Mouse (Mus musculus): ENCODE measurements around the gene Nhsl1.
"Not testable (repeated sequence)": the region's sequence is repeated elsewhere in the genome, so short reads cannot be mapped to it uniquely, and the experiment has no call there.

Nhsl1 gene

DNA sequence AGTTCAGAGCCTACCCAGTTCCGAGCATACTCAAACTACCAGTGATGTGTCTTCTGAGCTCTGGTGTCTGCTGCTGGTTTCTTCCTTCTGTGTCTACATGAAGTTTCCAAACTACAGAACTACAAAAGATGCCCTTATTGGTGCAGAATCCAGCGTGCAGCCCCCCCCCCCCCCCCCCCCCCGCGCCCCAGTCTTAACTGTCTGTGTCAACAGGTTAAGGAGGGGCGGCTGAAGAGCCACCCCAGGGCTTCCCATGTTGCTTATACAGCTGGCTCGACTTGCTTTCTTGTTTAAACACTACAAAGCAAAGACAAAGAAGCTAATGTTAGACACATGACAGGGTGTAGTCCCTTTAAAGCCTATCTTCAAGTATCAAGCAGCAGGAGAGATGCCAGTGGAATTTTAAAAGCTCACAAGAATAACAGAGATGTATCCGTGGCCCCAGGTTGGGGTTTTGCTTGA is 127.6 kb downstream of the Nhsl1 start:
- DNase-seq (ENCODE audit: low spot score): no peak

- no peak for DNase-seq (ENCODE audit: low spot score)
Measured at GRCm38 (mm10) chr10:18447299-18447698, 128.5 kb downstream of the Nhsl1 start.

GRCm38 (mm10) chr10:18448896-18449295 is 130.1 kb downstream of the Nhsl1 start:
- DNase-seq (ENCODE audit: low spot score): not testable (repeated sequence)

DNA sequence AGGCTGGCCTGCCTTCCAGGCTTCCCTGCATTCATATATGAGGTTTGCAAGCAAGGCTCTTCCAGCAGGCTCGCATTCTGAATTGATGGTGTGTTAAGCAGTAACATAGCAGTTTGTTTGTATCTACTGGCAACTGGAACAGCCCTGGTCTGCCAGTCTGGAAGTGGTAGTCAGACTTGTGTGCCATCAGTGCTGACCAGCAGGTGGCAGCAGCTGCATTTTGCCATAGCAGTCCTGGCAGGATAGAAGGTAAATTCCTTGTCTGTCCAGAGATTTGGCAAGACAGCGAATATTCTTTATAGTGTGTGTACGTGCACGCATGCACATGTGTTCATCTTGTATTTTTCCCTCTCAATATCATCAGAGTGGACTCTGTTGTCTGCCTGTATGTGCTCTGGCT is 134.6 kb downstream of the Nhsl1 start:
- DNase-seq (ENCODE audit: low spot score): peak; percentile 87

DNA sequence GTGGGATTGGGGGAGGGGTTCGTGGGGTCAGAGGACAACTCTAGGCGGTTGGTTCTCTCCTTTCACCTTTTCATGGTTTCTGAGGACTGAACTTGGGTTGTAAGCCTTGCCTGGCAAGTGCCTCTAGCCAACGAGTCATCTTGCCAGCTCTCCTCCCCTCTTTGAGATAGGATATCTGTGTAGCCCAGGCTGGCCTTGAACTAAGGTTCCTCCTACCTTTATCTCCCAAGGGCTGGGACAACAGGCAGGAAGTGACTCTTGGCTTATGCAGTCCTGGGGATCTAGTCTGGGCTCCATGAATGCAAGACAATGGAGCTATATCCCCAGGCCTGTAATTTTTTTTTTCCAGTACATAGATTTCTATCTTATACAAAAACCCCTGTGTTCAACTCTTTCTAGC is 135.4 kb downstream of the Nhsl1 start:
- DNase-seq (ENCODE audit: low spot score): no peak

DNA sequence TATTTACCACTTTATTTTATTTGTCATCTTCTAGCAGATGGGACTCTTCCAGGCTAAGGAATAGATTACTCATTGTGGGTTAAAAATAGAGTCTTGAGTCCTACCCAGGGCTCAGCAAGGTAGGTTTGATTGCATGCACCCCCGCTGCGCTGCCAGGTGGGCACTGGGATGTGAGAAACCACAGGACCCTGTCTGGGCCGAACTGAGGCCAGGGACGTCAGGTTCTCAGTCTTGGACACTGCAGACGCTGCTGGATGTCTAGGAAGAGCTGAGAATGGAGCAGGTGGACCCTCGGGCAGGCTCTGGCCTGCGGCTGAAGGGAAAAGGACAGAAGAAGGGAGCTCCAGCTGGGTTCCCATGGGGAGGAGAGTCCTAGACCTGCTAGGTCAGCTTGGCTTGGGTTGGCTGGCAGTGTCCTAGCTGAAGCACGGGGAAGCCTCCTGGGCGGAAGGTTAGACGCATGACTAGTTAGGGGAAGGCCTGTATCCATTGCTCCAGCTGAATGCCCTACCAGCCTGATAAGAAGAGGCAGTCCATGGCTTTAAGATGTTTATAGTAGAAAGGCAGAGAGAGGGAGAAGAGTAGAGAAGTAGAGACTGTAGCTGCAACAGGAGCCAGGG is 136.6 kb downstream of the Nhsl1 start:
- DNase-seq (ENCODE audit: low spot score): no peak

- no peak for DNase-seq (ENCODE audit: low spot score)
Measured at GRCm38 (mm10) chr10:18457808-18458475, 139.2 kb downstream of the Nhsl1 start.

DNA sequence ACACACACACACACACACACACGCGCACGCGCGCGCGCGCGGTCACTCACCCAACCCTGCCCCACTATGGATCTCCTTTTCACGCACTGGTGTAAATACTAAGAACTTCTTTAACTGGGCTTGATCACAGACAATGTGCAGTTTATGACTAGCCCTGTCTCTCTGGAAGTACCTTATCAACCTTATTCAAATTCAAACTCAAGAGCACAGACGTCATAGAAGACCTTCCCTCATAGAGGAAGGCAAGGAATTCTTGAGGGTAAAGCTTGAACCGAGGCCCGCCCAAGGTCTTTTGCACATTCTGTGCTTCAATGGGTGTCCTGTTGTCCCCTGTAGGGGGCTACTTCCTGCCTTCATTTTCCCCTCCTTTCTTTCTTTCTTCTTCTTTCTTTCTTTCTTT is 142.6 kb downstream of the Nhsl1 start:
- no peak for DNase-seq (ENCODE audit: low spot score)

DNA sequence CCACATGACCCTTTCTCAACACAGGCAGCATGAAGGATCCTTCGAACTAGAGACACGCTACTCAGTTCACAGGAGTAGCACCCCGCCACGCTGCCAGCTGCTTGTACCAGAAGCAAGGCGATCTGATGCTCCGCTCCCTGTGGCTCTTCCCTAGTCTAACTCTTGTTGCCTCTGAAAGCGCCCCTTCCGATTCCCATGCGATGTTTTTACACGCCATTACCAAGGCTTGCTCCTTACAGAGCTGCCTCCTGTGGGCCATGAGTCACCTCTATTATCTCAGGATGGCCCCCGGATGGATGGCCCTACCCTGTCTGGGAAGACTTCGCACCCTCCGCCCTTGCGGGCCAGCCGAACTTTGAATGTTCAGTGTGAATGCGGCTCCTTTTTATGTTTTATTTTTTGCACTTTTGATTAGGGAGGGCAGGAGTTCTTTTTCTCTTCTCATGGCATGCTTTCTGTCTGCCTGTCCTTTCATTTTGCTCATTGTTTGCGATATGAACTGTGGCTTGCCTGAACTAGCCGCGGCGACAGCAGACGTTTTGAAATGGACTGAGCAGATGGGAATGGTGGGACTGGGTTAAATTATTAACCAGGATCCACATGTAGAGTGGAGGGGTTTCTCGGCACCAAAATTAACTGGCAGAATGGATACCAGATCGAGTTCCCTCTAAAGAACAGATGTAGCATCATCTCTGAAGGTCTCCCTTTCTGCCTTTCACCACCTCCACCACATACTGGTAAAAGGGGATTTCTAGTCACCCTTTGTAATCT is 144.5 kb downstream of the Nhsl1 start:
- DNase-seq (ENCODE audit: low spot score): peak; percentile 22

DNA sequence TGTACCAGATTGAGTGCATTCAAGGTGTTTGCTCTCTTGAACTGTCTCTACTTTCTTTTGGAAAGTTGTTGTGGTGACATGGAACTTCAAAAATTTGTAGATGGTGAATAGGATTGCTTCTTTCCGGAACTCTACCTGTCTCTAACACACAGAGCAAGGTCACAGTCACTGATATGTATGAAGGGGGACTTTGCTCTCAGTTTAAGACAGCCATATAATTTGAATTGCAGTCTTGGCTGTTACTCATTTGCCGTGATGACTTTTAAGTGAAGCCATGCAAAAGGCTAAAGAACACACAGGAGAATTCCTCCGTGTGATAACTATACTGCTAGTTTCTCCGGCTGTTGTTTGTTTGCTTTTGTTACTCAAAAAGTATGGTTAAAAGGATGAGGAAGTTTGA is 149.6 kb downstream of the Nhsl1 start:
- DNase-seq (ENCODE audit: low spot score): no peak

DNA sequence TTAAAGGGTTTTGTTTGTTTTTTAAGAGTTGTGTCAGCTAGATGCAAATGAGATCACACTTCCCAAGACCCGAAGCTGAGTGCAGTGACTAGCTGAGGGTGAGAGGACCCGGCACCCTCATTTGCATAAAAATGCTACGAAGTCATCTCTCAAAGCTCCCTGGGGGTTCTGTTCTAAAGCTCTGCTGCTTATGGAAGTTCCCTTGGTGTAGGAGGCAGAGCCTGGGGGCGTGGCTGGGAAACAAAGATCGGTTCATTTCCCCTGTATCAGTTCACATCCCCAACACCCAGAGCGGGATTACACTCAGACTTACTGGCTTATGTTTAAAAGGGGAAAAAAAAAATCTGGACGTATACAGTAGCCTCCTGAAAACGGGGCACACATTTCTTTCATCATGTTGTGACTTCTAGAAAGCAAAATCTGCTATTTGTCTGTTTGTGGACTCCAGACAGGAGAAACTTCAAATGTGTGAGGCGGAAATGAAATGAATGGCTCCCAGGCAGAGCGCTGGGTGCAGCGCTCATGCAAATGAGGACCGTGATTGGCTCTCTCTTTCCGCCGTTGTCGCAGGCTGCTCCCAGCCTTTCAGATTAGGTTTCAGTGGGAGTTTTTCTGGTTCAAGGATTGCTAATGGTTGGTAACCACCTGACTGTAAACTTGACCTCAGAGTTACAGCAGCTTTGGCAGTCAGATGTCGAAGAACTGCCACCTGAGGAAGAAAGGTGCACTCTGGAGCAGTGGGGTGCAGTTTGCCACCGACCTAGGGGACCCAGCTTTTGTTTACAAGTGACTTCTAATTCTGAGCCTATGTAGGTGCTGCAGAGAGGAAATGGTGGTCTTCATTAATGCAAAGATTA is 150.7 kb downstream of the Nhsl1 start:
- peak; percentile 78 for DNase-seq (ENCODE audit: low spot score)

DNA sequence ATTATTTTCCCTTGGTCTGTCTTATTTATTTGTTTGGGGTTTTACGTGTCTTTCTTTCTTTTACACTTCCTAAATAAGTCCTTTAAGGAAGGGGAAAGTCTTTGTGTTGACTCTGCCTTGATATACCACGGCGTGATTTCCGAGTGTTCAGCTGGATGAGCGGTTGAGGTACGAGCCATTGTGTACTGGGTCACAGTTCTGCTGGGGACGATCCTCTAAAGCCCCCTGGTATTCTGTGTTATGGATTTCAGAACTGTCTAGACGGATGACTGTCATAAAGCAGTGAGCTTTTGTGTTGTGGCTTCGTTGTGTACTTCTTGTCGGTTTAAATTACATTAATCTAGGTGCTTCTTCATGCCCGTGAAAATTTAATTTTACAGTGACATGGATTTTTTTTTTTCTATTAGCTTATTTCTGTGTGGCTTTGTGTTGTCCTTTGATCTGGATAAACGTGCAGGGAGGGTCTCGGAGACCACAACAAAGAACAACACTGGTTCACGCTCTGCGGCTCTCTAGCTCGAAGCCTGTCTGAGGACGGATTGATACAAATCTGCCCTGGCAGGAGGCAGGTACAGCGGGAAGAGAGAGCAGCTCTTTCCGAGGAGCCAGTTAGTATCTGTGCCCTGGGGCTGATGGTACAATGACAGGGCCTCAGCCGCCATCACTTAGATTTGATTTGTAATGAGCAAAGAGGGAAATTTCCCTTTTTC is 151.7 kb downstream of the Nhsl1 start:
- DNase-seq (ENCODE audit: low spot score): peak; percentile 75

- DNase-seq (ENCODE audit: low spot score): no peak
Measured at GRCm38 (mm10) chr10:18471648-18472047, 152.9 kb downstream of the Nhsl1 start.

GRCm38 (mm10) chr10:18475126-18475525 is 156.3 kb downstream of the Nhsl1 start:
- no peak for DNase-seq (ENCODE audit: low spot score)

DNA sequence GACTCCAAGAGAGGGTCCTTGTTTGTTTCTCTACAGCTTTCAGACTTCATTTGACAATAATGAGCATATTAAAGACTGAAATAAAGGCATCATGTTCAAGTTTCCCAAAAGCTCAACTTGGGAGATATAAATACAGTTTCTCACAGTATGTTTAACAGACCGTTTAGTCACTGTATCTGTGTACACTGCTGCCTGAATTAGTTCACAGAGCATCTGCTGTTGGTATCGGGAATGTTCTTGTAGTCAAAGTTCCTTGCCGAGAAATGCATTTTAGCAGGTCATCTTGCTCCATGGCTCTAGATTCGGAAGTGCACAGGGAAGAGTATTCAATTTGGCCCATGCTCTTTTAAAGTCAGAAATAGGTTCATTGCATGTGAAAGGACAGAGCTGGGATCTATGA is 159.5 kb downstream of the Nhsl1 start:
- no peak for DNase-seq (ENCODE audit: low spot score)

- no peak for DNase-seq (ENCODE audit: low spot score)
Measured at GRCm38 (mm10) chr10:18479285-18479684, 160.5 kb downstream of the Nhsl1 start.

- no peak for DNase-seq (ENCODE audit: low spot score)
Measured at GRCm38 (mm10) chr10:18480836-18481235, 162.1 kb downstream of the Nhsl1 start.

DNA sequence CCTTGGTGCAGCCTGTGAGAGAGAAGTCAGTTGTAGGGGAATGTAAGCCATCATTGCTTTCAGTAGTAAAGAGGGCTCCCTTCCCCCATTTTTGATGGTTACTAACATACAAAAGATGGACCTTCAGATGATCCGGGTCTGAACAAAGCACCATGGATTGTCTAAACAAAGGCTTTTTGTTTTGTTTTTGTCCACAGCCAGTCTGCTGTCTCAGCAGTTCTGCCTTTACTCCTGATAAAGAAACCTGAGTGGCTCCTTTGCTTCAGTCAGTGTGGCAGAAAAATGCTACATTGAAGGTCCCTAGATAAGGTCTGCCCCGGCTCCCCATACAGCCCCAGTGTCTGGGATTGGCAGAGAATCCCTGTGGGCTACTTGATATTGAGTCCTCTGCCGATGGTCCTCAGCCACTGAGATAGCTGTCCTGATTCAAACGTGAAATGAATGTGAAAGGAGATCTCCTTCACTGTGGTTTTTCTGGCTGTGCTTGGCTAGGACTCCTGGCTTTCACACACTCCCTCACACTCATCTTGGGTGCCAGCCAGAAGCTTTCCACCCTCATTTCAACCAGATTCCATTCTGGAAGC is 163.9 kb downstream of the Nhsl1 start:
- DNase-seq (ENCODE audit: low spot score): peak; percentile 55

DNA sequence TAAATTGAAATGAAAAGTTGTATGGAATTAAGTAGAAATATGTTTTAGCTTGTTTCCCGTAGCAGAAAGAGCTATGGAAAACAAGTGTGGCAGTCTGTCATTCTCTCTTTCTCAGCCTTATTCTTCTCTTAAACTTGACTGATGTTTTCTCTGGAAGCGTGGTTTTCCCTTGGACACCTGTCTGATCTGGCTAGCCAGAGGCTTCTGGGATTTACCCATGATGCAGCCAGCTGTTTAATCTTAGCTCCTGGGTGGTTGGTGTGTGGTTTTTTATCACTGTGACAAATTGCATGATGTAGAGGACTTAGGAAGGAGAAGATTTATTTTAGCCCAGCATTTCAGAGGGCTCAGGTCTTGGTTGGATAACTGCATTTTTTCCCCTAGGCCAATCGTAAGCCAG is 164.9 kb downstream of the Nhsl1 start:
- DNase-seq (ENCODE audit: low spot score): no peak

DNA sequence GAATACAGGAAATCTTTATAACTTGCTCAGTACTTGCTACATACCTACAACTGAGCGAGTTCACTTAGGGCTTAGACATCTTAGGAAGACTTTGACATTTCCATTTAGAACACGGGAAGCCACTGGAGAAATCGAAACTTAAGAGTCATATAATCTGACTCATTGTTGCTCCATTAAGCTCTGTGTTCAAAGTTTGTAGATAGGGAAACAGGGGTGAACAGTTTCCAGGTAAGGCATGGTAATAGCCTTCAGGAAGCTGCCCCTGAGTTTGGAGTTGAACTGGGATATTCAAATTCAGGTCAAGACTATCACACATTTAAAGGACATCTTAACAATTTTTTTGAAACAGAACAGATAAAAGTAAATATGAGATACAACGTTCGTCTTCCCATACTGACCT is 165.9 kb downstream of the Nhsl1 start:
- no peak for DNase-seq (ENCODE audit: low spot score)

DNA sequence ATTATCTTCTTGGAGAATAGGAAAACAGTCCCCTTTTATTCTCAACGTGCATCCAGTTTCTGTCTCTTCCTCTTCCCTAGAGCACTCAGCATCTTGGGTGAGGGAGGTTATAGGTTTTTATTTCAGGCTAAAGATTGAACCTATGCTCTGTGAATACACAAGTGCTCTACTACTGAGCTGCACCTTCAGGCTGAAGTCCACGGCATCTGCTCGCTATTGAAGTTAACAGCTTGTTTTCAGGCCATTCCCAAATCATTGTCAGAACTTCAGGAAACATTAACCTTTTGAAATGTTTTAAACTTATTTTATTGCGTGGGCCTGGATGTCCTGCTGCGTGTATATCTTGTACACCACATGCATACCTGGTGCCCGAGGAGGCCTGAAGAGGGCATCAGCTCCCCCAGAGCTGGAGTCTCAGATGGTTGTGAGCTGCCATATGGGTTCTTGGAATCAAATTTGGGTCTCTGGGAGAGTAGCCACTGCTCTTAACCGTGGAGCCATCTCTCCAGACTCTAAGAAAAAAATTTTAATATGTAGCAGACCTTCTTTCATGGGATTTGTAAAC is 169.5 kb downstream of the Nhsl1 start:
- DNase-seq (ENCODE audit: low spot score): no peak
